ENCODE assay signal across 23 mouse cellular contexts in the genomic region with DNA sequence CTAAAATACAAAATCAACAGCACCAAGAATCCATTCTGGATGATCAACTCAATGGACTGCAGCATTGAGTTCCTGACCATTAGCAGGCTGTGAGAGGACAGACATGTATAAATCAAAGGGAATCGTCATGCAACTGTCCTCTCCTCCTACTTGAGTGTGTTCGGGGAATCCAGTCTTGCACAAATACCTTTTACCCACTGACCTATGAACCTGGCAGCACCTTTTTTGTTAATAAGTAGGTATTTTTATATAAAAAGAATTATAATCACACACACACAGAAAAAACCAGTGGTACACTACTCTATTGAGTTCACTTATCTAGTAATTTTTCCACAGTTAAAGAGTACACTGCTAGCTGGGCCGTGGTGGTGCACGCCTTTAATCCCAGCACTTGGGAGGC. TPM values are rescaled to one million over a fixed set of nuclear protein-coding genes. Genes with fewer than 3 reads are reported as not detected.
DNase-seq lines count a peak whose midpoint lies in the region; ATAC-seq and TF ChIP-seq lines count a peak whose summit lies in the region.
"Had no signal": no experiment of that assay in that cellular context is flagged by ENCODE, and none has a peak within 500 bp of the region (broad histone marks: within the 10 kb centered on the region; RNA-seq: fewer than 3 reads in every experiment).

No protein-coding gene starts in this region.

- no peak for TF ChIP-seq EP300 in CH12.LX (IDR thresholded peaks at IDR 0.05; ENCODE audit: low read length)

- TF ChIP-seq POLR2A in kidney, adult 2 months (IDR thresholded peaks at IDR 0.05; ENCODE audit: low read depth, low read length): no peak
- TF ChIP-seq POLR2A in liver, adult 2 months (IDR thresholded peaks at IDR 0.05; ENCODE audit: extremely low read depth, insufficient read depth, low read length): no peak
- TF ChIP-seq POLR2A in CH12.LX (IDR thresholded peaks at IDR 0.05; ENCODE audit: low read depth, low read length): no peak

- 66% methylated on average over 4 of the region's 4 CpGs for WGBS in kidney, adult 2 months
- WGBS in liver, adult 2 months: 53% methylated on average over 4 of the region's 4 CpGs
- WGBS in liver, embryonic 11.5 days: 91% methylated on average over 4 of the region's 4 CpGs

- no peaks in the 10 kb centered on the region for H3K9me3 ChIP-seq in liver, embryonic 11.5 days (ENCODE audit: control insufficient read depth, low read length)
- no peaks in the 10 kb centered on the region for H3K9me3 ChIP-seq in CH12.LX (replicated peaks; ENCODE audit: low read length)
- H3K9me3 ChIP-seq: embryonic facial prominence, embryonic 13.5 days; embryonic facial prominence, embryonic 15.5 days; forebrain, embryonic 10.5 days; forebrain, embryonic 12.5 days had no signal

- no peak for TF ChIP-seq CTCF in kidney, adult 2 months (conservative IDR thresholded peaks at IDR 0.05; ENCODE audit: insufficient read depth, insufficient read length, low read depth, low read length)
- TF ChIP-seq CTCF in liver, adult 2 months (IDR thresholded peaks at IDR 0.05; ENCODE audit: low read depth, low read length): no peak
- TF ChIP-seq CTCF in CH12.LX (conservative IDR thresholded peaks at IDR 0.05 in 1 of 2, IDR thresholded peaks at IDR 0.05 in 1 of 2; ENCODE audit: low read depth in 2 of 2, low read length in 2 of 2): no peak

- no peak overlapping the region for H3K4me3 ChIP-seq in kidney, adult 2 months (ENCODE audit: insufficient read depth, low read depth, low read length)
- no peak overlapping the region for H3K4me3 ChIP-seq in liver, adult 2 months (ENCODE audit: insufficient read depth, low read depth, low read length)
- H3K4me3 ChIP-seq in liver, embryonic 11.5 days (ENCODE audit: low read depth, low read length): no peak overlapping the region
- H3K4me3 ChIP-seq in CH12.LX (replicated peaks in 1 of 3; ENCODE audit: low read depth in 2 of 3, low read length in 2 of 3, poor library complexity in 1 of 3): no peak overlapping the region
- H3K4me3 ChIP-seq: embryonic facial prominence, embryonic 13.5 days; embryonic facial prominence, embryonic 15.5 days; erythroblast, embryonic 14.5 days; forebrain, embryonic 10.5 days; forebrain, embryonic 12.5 days had no signal

- no peaks in the 10 kb centered on the region for H3K27me3 ChIP-seq in kidney, adult 2 months (replicated peaks; ENCODE audit: control insufficient read depth, insufficient read depth, low read length)
- no peaks in the 10 kb centered on the region for H3K27me3 ChIP-seq in liver, adult 2 months (ENCODE audit: control insufficient read depth, insufficient read depth, low read length)
- no peaks in the 10 kb centered on the region for H3K27me3 ChIP-seq in liver, embryonic 11.5 days (replicated peaks; ENCODE audit: control insufficient read depth, insufficient read depth, low read length)
- H3K27me3 ChIP-seq in CH12.LX (replicated peaks): no peaks in the 10 kb centered on the region
- H3K27me3 ChIP-seq: embryonic facial prominence, embryonic 13.5 days; embryonic facial prominence, embryonic 15.5 days; forebrain, embryonic 12.5 days had no signal

- peak; percentile 66 for DNase-seq in kidney, adult 2 months
- no peak for DNase-seq in kidney, adult 18-20 months
- peak; percentile 77 for DNase-seq in liver, adult 2 months (ENCODE audit: extremely low read depth, low read depth, low spot score)
- no peak for DNase-seq in liver, embryonic 11.5 days (ENCODE audit: low spot score)
- DNase-seq in CH12.LX (ENCODE audit: extremely low read depth): no peak
- DNase-seq: adrenal gland, adult 2 months; adrenal gland, postnatal 10 days; adrenal gland, postnatal 25 days; B cell, adult 2 months; cerebellum, adult 11 months; cerebellum, adult 18-20 months; cerebellum, adult 8-10 months; cerebellum, adult 9-11 months; cerebellum, postnatal 14 days; cerebellum, postnatal 36 days; embryo, embryonic 11 days had no signal

- peaks cover 20% of the 10 kb centered on the region; the same call in 1 of the 2 replicates for H3K4me1 ChIP-seq in kidney, adult 2 months (ENCODE audit: control insufficient read depth, insufficient read depth, low read length)
- H3K4me1 ChIP-seq in liver, adult 2 months (ENCODE audit: control insufficient read depth, insufficient read depth, low read length): peaks cover 23% of the 10 kb centered on the region
- peaks cover 2% of the 10 kb centered on the region for H3K4me1 ChIP-seq in liver, embryonic 11.5 days (replicated peaks; ENCODE audit: control insufficient read depth, insufficient read depth, low read length)
- H3K4me1 ChIP-seq in CH12.LX (ENCODE audit: control insufficient read depth in 1 of 2, insufficient read depth in 2 of 2): peaks cover 21 to 91% of the 10 kb centered on the region in 2 experiments
- H3K4me1 ChIP-seq: embryonic facial prominence, embryonic 13.5 days had no signal

- no peak overlapping the region for H3K9ac ChIP-seq in liver, adult 2 months (ENCODE audit: low read depth, low read length)
- H3K9ac ChIP-seq in liver, embryonic 11.5 days (ENCODE audit: low read depth, low read length): no peak overlapping the region
- H3K9ac ChIP-seq in CH12.LX (ENCODE audit: insufficient read depth, low read depth): no peak overlapping the region
- H3K9ac ChIP-seq: embryonic facial prominence, embryonic 13.5 days; embryonic facial prominence, embryonic 15.5 days; forebrain, embryonic 12.5 days had no signal

- no peak for ATAC-seq in liver, embryonic 11.5 days (replicated peaks; ENCODE audit: low FRiP score)
- ATAC-seq: forebrain, embryonic 14.5 days; forebrain, embryonic 16.5 days had no signal

- in situ Hi-C loops in CH12.LX (cut with MboI; ENCODE audit: low pct_ligation_motif_present, low pct_unique_long_range_greater_than_20kb, low sequenced_read_pairs): no loop called here

- H3K36me3 ChIP-seq in kidney, adult 2 months (ENCODE audit: control insufficient read depth, insufficient read depth, low read length): no peaks in the 10 kb centered on the region
- no peaks in the 10 kb centered on the region for H3K36me3 ChIP-seq in liver, adult 2 months (ENCODE audit: control insufficient read depth, insufficient read depth, low read length)
- H3K36me3 ChIP-seq in liver, embryonic 11.5 days (ENCODE audit: control insufficient read depth, insufficient read depth, low read length): no peaks in the 10 kb centered on the region
- peaks cover 0 to 3% of the 10 kb centered on the region in 2 experiments for H3K36me3 ChIP-seq in CH12.LX (replicated peaks in 1 of 2; ENCODE audit: control insufficient read depth in 1 of 2, insufficient read depth in 1 of 2, low read length in 1 of 2)
- H3K36me3 ChIP-seq: embryonic facial prominence, embryonic 13.5 days; embryonic facial prominence, embryonic 15.5 days; forebrain, embryonic 10.5 days; forebrain, embryonic 12.5 days had no signal

- no peak overlapping the region for H3K4me2 ChIP-seq in liver, embryonic 11.5 days
- peak overlapping the region; percentile 70 for H3K4me2 ChIP-seq in CH12.LX (ENCODE audit: insufficient read depth, low read depth, poor library complexity, severe bottlenecking)
- H3K4me2 ChIP-seq: embryonic facial prominence, embryonic 13.5 days; embryonic facial prominence, embryonic 15.5 days; forebrain, embryonic 12.5 days had no signal

- H3K27ac ChIP-seq in kidney, adult 2 months (ENCODE audit: insufficient read depth, low read depth, low read length): peak overlapping the region; percentile 45; the same call in 1 of the 2 replicates
- peak overlapping the region; percentile 71 for H3K27ac ChIP-seq in liver, adult 2 months (replicated peaks; ENCODE audit: insufficient read depth, low read depth, low read length)
- H3K27ac ChIP-seq in liver, embryonic 11.5 days (ENCODE audit: low read depth, low read length): no peak overlapping the region
- H3K27ac ChIP-seq in CH12.LX (ENCODE audit: insufficient read depth, low read depth): no peak overlapping the region
- H3K27ac ChIP-seq: embryonic facial prominence, embryonic 13.5 days; embryonic facial prominence, embryonic 15.5 days; forebrain, embryonic 10.5 days; forebrain, embryonic 12.5 days had no signal

- dilution Hi-C loops in CH12.LX (cut with MboI; ENCODE audit: extremely low pct_ligation_motif_present, extremely low pct_unique_long_range_greater_than_20kb, low sequenced_read_pairs): no loop called here

- H3K79me2 ChIP-seq in liver, adult 2 months (ENCODE audit: control insufficient read depth, insufficient read depth, low read length): peaks cover 32% of the 10 kb centered on the region
- peaks cover 27% of the 10 kb centered on the region for H3K79me2 ChIP-seq in CH12.LX (replicated peaks; ENCODE audit: control insufficient read depth, extremely low read depth, insufficient read depth, poor library complexity, severe bottlenecking)

- no peak for TF ChIP-seq RAD21 in CH12.LX (IDR thresholded peaks at IDR 0.05; ENCODE audit: low read depth, low read length)

TF ChIP-seq in CH12.LX, 34 proteins besides CTCF, POLR2A, EP300 and RAD21:
- TF ChIP-seq NELFE (IDR thresholded peaks at IDR 0.05; ENCODE audit: low read depth, low read length) (no peak), TCF12 (IDR thresholded peaks at IDR 0.05; ENCODE audit: low read depth, low read length) (no peak), ZC3H11A (IDR thresholded peaks at IDR 0.05; ENCODE audit: low read depth, low read length) (no peak)

RNA-seq across cellular contexts. Expression of gene Ranbp9, which starts 37.4 kb away (rescaled TPM):
- 11.4 and 15.4 TPM in 2 replicates for polyA plus RNA-seq in kidney, adult 2 months (2012; rRNA removed)
- 27.8 and 32.8 TPM in 2 replicates for total RNA-seq in liver, adult 2 months (2014; rRNA removed)
- 10.6 and 17.8 TPM in 2 replicates for polyA plus RNA-seq in liver, adult 2 months (2012; rRNA removed)
- polyA plus RNA-seq in liver, embryonic 11.5 days (2014; fragmentation: Nextera tagmentation; extraction: Ambion mirVana): 6.3 and 7.1 TPM in 2 replicates
- total RNA-seq in CH12.LX (2012; rRNA removed): 22.0 and 23.3 TPM in 2 replicates
- total RNA-seq in CH12.LX (2014; rRNA removed): 27.4 and 31.8 TPM in 2 replicates
- polyA plus RNA-seq in CH12.LX (2012; ENCODE audit: insufficient read length, low read depth): 33.3 and 37.6 TPM in 2 replicates

RNA-seq across cellular contexts. Expression of gene Nol7, which starts 45.5 kb away (rescaled TPM):
- 42.8 and 46.0 TPM in 2 replicates for polyA plus RNA-seq in kidney, adult 2 months (2012; rRNA removed)
- total RNA-seq in liver, adult 2 months (2014; rRNA removed): 50.3 and 55.5 TPM in 2 replicates
- polyA plus RNA-seq in liver, adult 2 months (2012; rRNA removed): 48.9 and 55.5 TPM in 2 replicates
- polyA plus RNA-seq in liver, embryonic 11.5 days (2014; fragmentation: Nextera tagmentation; extraction: Ambion mirVana): 221 and 223 TPM in 2 replicates
- total RNA-seq in CH12.LX (2012; rRNA removed) (165 and 167 TPM in 2 replicates), CH12.LX (2014; rRNA removed) (260 and 278 TPM in 2 replicates)
- 317 and 329 TPM in 2 replicates for polyA plus RNA-seq in CH12.LX (2012; ENCODE audit: insufficient read length, low read depth)

Comparison
In these comparisons a context has a peak if more than half of its experiments do, and no peak if none do; other contexts are left out.
1. DNase-seq: peak in kidney, adult 2 months (single experiment) and liver, adult 2 months (single experiment); none in kidney, adult 18-20 months (single experiment), liver, embryonic 11.5 days (single experiment) and CH12.LX (single experiment).
2. H3K27ac ChIP-seq: peak in kidney, adult 2 months (single experiment) and liver, adult 2 months (single experiment); none in liver, embryonic 11.5 days (single experiment) and CH12.LX (single experiment).